Mouse (Mus musculus): ENCODE results near the gene Dad1. TPM values are rescaled to one million over a fixed set of nuclear protein-coding genes. Genes with fewer than 3 reads are reported as not detected.

Dad1 gene
- polyA plus RNA-seq, 1 experiment from 2014 or later: 382 TPM

DNA sequence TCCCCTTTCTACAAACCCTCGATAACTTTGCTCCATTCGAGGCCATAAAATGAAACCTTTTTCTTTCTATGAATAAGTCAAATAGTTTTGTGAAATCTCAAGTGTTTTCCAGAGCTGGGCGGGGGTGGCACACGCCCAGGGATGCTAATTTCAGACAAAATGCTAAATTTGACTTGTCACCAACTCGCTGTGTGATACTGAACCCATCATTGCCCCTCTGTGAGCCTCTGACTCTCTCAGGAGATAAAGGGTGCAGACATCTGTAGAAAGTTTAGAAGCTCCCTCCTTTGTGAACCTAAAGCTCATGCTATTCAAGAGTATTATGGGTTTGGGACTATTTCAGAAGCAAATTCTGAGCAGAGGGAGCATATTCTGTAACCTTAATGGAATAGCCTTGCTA lies 46.0 kb downstream of the Dad1 start:
- Histone ChIP-seq H3K36me3 (ENCODE audit: insufficient read depth) (no peaks in the 10 kb centered on the region), H3K4me1 (ENCODE audit: insufficient read depth) (peaks cover 14% of the 10 kb centered on the region; the same call in 1 of the 2 replicates), H3K27me3 (ENCODE audit: insufficient read depth, low read length) (no peaks in the 10 kb centered on the region), H3K9me3 (ENCODE audit: low read depth, low read length) (no peaks in the 10 kb centered on the region), H3K4me3 (ENCODE audit: low read depth, low read length) (no peak overlapping the region), H3K27ac (ENCODE audit: low read depth) (no peak overlapping the region), H3K4me2 (no peak overlapping the region), H3K9ac (no peak overlapping the region)
- no peak for ATAC-seq (ENCODE audit: insufficient read depth)
- TF ChIP-seq CTCF (IDR thresholded peaks at IDR 0.05; ENCODE audit: low read depth): no peak
- 77% methylated on average over 5 of the region's 5 CpGs for WGBS
- no peak for DNase-seq

DNA sequence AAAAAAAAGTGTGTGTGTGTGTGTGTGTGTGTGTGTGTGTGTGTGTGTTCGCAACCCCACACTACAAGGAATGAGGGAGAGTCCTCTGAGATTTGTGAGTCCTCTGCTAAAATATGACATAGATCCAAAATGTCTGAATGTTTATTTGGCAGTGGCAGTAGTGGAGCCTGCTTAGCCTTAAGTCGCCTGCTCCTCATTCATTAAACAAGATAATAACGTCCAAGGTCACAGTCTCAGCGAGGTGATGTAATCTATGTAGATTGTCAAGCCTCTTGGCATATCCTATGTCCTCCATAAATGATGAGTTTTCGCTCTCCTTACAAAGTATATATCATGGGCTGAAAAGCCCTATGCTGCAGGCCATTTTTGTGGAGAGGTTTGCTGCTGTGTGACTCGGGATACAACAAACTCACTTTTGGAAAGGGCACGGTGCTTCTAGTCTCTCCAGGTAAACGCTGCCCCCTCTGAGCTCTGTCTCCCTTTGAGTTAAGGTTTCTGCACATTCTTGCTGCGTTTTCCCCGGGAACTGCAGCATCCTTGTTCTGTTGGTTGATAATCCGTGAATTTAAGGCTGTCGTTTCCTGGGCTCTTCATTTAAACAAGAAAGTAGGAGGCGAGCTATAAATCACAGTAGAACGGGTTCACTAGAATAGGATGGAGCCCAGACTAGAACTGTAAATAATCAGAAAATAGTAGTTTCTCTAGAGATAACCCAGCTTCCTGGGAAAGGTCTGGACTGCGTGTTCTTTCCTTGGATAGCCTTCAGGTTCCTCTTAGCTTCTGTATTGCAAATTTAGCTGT lies 47.0 kb downstream of the Dad1 start:
- no peak overlapping the region for H3K27ac ChIP-seq (ENCODE audit: low read depth)
- 34% methylated on average over 15 of the region's 15 CpGs for WGBS
- no peak for DNase-seq

DNA sequence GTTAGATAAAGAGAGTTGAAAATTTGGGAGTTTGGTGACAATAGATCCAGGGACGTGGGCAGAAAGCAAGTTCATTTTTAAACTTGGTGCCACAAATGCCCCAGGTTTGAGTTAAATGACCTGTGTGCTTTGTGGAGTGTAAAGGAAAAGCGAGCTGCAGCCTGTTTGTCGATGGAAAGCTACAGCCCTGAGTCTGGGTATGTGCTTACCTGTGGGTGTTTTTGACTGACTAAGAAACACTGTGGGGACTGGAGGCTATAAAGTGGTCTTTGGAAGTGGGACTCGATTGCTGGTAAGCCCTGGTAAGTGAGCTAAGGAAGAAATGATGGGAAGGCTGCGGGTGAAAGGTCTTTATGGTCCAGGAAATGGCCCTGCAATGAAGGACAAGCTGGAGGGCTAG lies 47.6 kb downstream of the Dad1 start:
- no peak overlapping the region for H3K9ac ChIP-seq
- ATAC-seq (ENCODE audit: insufficient read depth) (no peak), DNase-seq (no peak)
- TF ChIP-seq CTCF (IDR thresholded peaks at IDR 0.05; ENCODE audit: low read depth): no peak
- no peaks in the 10 kb centered on the region for H3K27me3 ChIP-seq (ENCODE audit: insufficient read depth, low read length)
- H3K9me3 ChIP-seq (ENCODE audit: low read depth, low read length): no peaks in the 10 kb centered on the region
- H3K4me1 ChIP-seq (ENCODE audit: insufficient read depth): peaks cover 14% of the 10 kb centered on the region; the same call in 1 of the 2 replicates
- WGBS: 71% methylated on average over 5 of the region's 5 CpGs
- H3K36me3 ChIP-seq (ENCODE audit: insufficient read depth): no peaks in the 10 kb centered on the region
- H3K4me2 ChIP-seq: no peak overlapping the region
- no peak overlapping the region for H3K27ac ChIP-seq (ENCODE audit: low read depth)
- no peak overlapping the region for H3K4me3 ChIP-seq (ENCODE audit: low read depth, low read length)

More for the DNA sequence above, 47.0 kb downstream of the Dad1 start:
- Histone ChIP-seq H3K4me1 (ENCODE audit: insufficient read depth) (peaks cover 14% of the 10 kb centered on the region; the same call in 1 of the 2 replicates), H3K4me2 (no peak overlapping the region), H3K9me3 (ENCODE audit: low read depth, low read length) (no peaks in the 10 kb centered on the region), H3K36me3 (ENCODE audit: insufficient read depth) (no peaks in the 10 kb centered on the region), H3K9ac (no peak overlapping the region), H3K4me3 (ENCODE audit: low read depth, low read length) (no peak overlapping the region), H3K27me3 (ENCODE audit: insufficient read depth, low read length) (no peaks in the 10 kb centered on the region)
- TF ChIP-seq CTCF (IDR thresholded peaks at IDR 0.05; ENCODE audit: low read depth): no peak
- ATAC-seq (ENCODE audit: insufficient read depth): no peak

DNA sequence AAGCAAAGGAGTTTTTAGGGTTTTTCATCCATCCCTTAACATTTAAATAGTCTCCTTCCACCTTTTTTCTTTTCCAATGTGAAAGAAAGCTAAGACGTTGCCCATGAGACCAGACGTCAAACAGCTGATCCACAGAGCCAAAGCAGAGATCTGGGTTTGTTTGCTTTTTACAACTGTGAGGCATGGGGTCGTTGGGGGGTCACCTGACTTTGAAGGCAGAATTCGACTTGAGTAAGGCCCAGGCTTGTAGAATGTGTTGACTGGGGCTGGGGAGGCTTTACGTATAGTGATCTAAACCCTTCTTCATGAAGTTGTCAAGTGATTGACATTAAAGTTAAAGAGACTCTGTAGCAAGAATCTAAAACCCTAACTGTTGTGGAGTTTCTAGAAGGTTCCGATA lies 48.0 kb downstream of the Dad1 start:
- 36% methylated on average over 6 of the region's 6 CpGs for WGBS
- Histone ChIP-seq H3K9me3 (ENCODE audit: low read depth, low read length) (no peaks in the 10 kb centered on the region), H3K4me1 (ENCODE audit: insufficient read depth) (peaks cover 14% of the 10 kb centered on the region; the same call in 1 of the 2 replicates), H3K36me3 (ENCODE audit: insufficient read depth) (no peaks in the 10 kb centered on the region), H3K27ac (ENCODE audit: low read depth) (no peak overlapping the region), H3K4me2 (no peak overlapping the region), H3K4me3 (ENCODE audit: low read depth, low read length) (no peak overlapping the region), H3K9ac (no peak overlapping the region), H3K27me3 (ENCODE audit: insufficient read depth, low read length) (no peaks in the 10 kb centered on the region)
- TF ChIP-seq CTCF (IDR thresholded peaks at IDR 0.05; ENCODE audit: low read depth): no peak
- ATAC-seq (ENCODE audit: insufficient read depth) (no peak), DNase-seq (no peak)

DNA sequence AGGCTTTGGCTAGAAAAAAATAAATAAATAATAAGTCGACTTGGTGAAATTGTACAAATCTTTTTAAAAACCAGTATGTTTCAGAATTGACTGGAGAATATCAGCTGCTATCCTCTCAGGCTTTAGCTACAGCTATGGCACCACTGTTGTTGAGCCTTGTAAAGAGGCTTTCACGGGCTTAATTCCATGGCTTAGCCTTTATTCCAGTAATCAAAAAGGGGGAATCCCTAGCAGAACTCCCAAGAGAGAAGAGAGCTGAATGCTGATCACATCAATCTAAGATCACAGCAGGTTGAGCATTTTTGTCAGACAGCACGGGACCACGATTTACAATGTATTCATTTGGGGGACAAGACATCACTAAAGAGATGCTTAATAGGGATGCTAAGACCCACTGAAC lies 49.1 kb downstream of the Dad1 start:
- no peak for DNase-seq
- TF ChIP-seq CTCF (IDR thresholded peaks at IDR 0.05; ENCODE audit: low read depth): no peak
- no peaks in the 10 kb centered on the region for H3K27me3 ChIP-seq (ENCODE audit: insufficient read depth, low read length)
- H3K9ac ChIP-seq: no peak overlapping the region
- no peaks in the 10 kb centered on the region for H3K36me3 ChIP-seq (ENCODE audit: insufficient read depth)
- peaks cover 14% of the 10 kb centered on the region; the same call in 1 of the 2 replicates for H3K4me1 ChIP-seq (ENCODE audit: insufficient read depth)
- H3K9me3 ChIP-seq (ENCODE audit: low read depth, low read length): no peaks in the 10 kb centered on the region
- WGBS: 70% methylated on average over 4 of the region's 4 CpGs
- H3K4me2 ChIP-seq: no peak overlapping the region
- no peak for ATAC-seq (ENCODE audit: insufficient read depth)
- H3K27ac ChIP-seq (ENCODE audit: low read depth): no peak overlapping the region
- no peak overlapping the region for H3K4me3 ChIP-seq (ENCODE audit: low read depth, low read length)

- Histone ChIP-seq H3K4me1 (ENCODE audit: insufficient read depth) (peaks cover 14% of the 10 kb centered on the region; the same call in 1 of the 2 replicates), H3K9me3 (ENCODE audit: low read depth, low read length) (no peaks in the 10 kb centered on the region), H3K4me2 (no peak overlapping the region), H3K4me3 (ENCODE audit: low read depth, low read length) (no peak overlapping the region), H3K36me3 (ENCODE audit: insufficient read depth) (no peaks in the 10 kb centered on the region), H3K9ac (no peak overlapping the region), H3K27me3 (ENCODE audit: insufficient read depth, low read length) (no peaks in the 10 kb centered on the region), H3K27ac (ENCODE audit: low read depth) (no peak overlapping the region)
- ATAC-seq (ENCODE audit: insufficient read depth) (no peak; the same call in 1 of the 2 replicates), DNase-seq (no peak)
- WGBS: 54% methylated on average over 8 of the region's 8 CpGs
- TF ChIP-seq CTCF (IDR thresholded peaks at IDR 0.05; ENCODE audit: low read depth): no peak
These were observed 49.6 kb downstream of the Dad1 start for GRCm38 (mm10) chr14:54204311-54204710.

DNA sequence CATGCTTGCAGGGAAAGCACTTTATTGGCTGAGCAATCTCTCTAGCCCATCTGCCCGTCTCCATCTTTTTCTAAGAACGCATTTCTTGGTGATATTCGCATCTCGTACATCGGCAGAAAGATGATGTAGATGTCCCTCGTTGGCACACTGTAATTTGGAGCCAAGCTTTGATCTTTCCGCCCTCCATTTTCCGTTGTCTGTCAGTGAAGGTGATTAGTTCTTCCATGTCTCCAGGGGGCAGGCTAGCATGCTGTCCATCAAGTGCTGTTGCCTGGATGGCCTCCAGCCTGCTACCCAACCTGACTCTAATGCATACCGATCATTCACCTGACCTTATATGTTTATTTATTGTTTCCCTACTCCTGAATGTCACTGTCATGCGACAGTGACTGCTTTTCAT lies 50.1 kb downstream of the Dad1 start:
- Histone ChIP-seq H3K4me3 (ENCODE audit: low read depth, low read length) (no peak overlapping the region), H3K9me3 (ENCODE audit: low read depth, low read length) (no peaks in the 10 kb centered on the region), H3K27me3 (ENCODE audit: insufficient read depth, low read length) (no peaks in the 10 kb centered on the region), H3K4me1 (ENCODE audit: insufficient read depth) (peaks cover 14% of the 10 kb centered on the region; the same call in 1 of the 2 replicates), H3K27ac (ENCODE audit: low read depth) (no peak overlapping the region), H3K9ac (no peak overlapping the region), H3K36me3 (ENCODE audit: insufficient read depth) (no peaks in the 10 kb centered on the region), H3K4me2 (no peak overlapping the region)
- no peak for TF ChIP-seq CTCF (IDR thresholded peaks at IDR 0.05; ENCODE audit: low read depth)
- WGBS: 83% methylated on average over 10 of the region's 10 CpGs
- no peak for DNase-seq
- ATAC-seq (ENCODE audit: insufficient read depth): no peak
